Mouse (Mus musculus): ENCODE measurements around the gene Pdia3. TPM values are rescaled to one million over a fixed set of nuclear protein-coding genes. Genes with fewer than 3 reads are reported as not detected.

The Pdia3 gene
- polyA plus RNA-seq, 1 experiment from 2014 or later = 453 TPM

GRCm38 (mm10) chr2:121445117-121445516, 31.5 kb downstream of the Pdia3 start:
- ATAC-seq (ENCODE audit: low read depth) = no peak
- Histone ChIP-seq H3K4me2 (no peak overlapping the region), H3K4me1 (replicated peaks) (peaks cover 28% of the 10 kb centered on the region), H3K9ac (no peak overlapping the region), H3K9me3 (no peaks in the 10 kb centered on the region), H3K27ac (replicated peaks) (no peak overlapping the region), H3K27me3 (peaks cover 35% of the 10 kb centered on the region), H3K36me3 (0 out of 2 replicates have a peak, but pooled peaks cover 2% of the 10 kb centered on the region), H3K4me3 (no peak overlapping the region)
- WGBS = 88% methylated on average over 3 of the region's 3 CpGs

DNA sequence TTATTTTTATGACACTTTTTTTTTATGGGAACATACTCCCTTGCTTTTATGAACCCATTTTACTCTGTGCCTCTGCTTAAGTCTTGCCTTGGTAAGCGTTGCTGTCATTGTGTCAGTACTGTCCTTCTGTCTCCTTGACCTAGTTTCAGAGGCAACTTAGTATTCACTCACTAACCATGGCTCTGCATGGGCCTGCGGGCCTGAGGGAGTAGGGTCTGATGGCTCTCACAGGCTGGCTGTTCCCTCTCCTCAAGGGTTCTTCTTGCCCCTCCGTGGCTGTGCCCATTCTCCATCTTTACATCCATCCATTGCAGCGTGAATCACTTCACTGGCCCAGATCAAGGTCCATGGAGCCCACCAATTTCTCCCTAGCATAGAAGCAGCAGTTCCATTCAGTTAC, 32.9 kb downstream of the Pdia3 start:
- peaks cover 4% of the 10 kb centered on the region for H3K36me3 ChIP-seq
- H3K4me3 ChIP-seq = no peak overlapping the region
- H3K27me3 ChIP-seq = peaks cover 23% of the 10 kb centered on the region
- no peak overlapping the region for H3K4me2 ChIP-seq
- H3K9me3 ChIP-seq = no peaks in the 10 kb centered on the region
- no peak for ATAC-seq (ENCODE audit: low read depth)
- H3K27ac ChIP-seq (replicated peaks) = no peak overlapping the region
- WGBS = 86% methylated on average over 4 of the region's 4 CpGs
- peaks cover 41% of the 10 kb centered on the region for H3K4me1 ChIP-seq (replicated peaks)
- H3K9ac ChIP-seq = no peak overlapping the region

DNA sequence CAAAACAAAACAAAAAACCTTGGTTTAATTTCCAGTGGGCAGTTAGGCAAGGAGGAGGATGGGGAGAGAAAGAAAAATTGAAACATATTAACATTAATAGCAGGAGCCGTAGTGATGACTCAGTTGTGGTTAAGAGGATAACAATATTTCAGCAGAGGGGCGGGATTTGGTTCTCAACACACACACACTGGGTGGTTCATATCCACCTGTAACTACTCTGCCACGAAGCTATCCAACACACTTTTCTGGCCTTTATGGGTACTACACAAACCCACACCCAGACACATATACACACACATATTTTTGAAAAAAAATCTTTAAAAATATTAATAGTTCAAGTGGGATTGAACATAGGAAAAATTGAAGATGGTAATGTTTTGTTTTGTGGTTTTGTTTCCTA, 33.4 kb downstream of the Pdia3 start:
- H3K4me2 ChIP-seq = no peak overlapping the region
- no peak overlapping the region for H3K4me3 ChIP-seq
- peaks cover 6% of the 10 kb centered on the region for H3K36me3 ChIP-seq
- 88% methylated on average over 3 of the region's 3 CpGs for WGBS
- H3K4me1 ChIP-seq (replicated peaks) = peaks cover 38% of the 10 kb centered on the region
- H3K27me3 ChIP-seq = peaks cover 18% of the 10 kb centered on the region
- H3K27ac ChIP-seq (replicated peaks) = no peak overlapping the region
- no peaks in the 10 kb centered on the region for H3K9me3 ChIP-seq
- no peak overlapping the region for H3K9ac ChIP-seq
- no peak for ATAC-seq (ENCODE audit: low read depth)

DNA sequence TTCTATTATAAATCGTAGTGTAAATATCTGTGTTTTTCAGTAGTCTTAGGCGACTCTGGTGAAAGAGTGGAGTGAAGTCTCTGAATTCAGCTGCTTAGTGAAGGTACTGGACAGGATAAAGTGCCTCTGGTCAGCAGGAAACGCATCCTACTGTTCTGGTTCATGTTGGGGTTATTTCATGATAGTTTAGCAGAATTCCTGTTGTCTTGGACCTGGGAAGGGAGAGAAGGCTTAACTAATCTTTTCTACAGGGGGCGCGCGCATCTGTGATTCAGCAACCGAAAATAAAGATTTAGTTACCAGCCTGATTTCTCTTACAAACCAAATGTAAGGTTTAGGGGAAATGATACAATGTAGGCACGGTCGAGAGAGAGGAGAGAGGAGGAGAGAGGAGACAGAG, 34.6 kb downstream of the Pdia3 start:
- Histone ChIP-seq H3K9ac (peak overlapping the region; percentile 67), H3K4me2 (peak overlapping the region; percentile 76), H3K4me1 (replicated peaks) (peaks cover 30% of the 10 kb centered on the region), H3K27me3 (peaks cover 6% of the 10 kb centered on the region), H3K27ac (replicated peaks) (peak overlapping the region; percentile 98), H3K9me3 (no peaks in the 10 kb centered on the region), H3K36me3 (peaks cover 15% of the 10 kb centered on the region), H3K4me3 (peak overlapping the region; percentile 97)
- ATAC-seq (ENCODE audit: low read depth) = no peak
- WGBS = 19% methylated on average over 9 of the region's 9 CpGs

GRCm38 (mm10) chr2:121448739-121449535, 35.4 kb downstream of the Pdia3 start, which contains the start of gene Serf2:
Gene Serf2, plus strand, starts transcription at chr2:121449195.
- H3K9ac ChIP-seq = peak within 1 kb of the TSS; percentile 94
- H3K4me2 ChIP-seq = peak within 1 kb of the TSS; percentile 76
- peaks cover 23% of the 10 kb centered on the region for H3K36me3 ChIP-seq
- peak; percentile 98 for ATAC-seq (ENCODE audit: low read depth)
- WGBS = under 1% methylated on average over 73 of the region's 74 CpGs
- H3K27me3 ChIP-seq = peaks cover 4% of the 10 kb centered on the region; the same call in 1 of the 2 replicates
- no peaks in the 10 kb centered on the region for H3K9me3 ChIP-seq
- peak within 1 kb of the TSS; percentile 98 for H3K27ac ChIP-seq (replicated peaks)
- H3K4me1 ChIP-seq (replicated peaks) = peaks cover 29% of the 10 kb centered on the region
- peak within 1 kb of the TSS; percentile 97 for H3K4me3 ChIP-seq

GRCm38 (mm10) chr2:121449545-121450011, 36.0 kb downstream of the Pdia3 start:
- peak overlapping the region; percentile 97 for H3K4me3 ChIP-seq
- H3K9ac ChIP-seq = peak overlapping the region; percentile 94
- peaks cover 24% of the 10 kb centered on the region for H3K36me3 ChIP-seq
- ATAC-seq (ENCODE audit: low read depth) = peak; percentile 68
- no peaks in the 10 kb centered on the region for H3K27me3 ChIP-seq
- H3K9me3 ChIP-seq = no peaks in the 10 kb centered on the region
- peaks cover 29% of the 10 kb centered on the region for H3K4me1 ChIP-seq (replicated peaks)
- WGBS = under 1% methylated on average over 54 of the region's 54 CpGs
- peak overlapping the region; percentile 98 for H3K27ac ChIP-seq (replicated peaks)
- H3K4me2 ChIP-seq = peak overlapping the region; percentile 76

GRCm38 (mm10) chr2:121450093-121450492, 36.5 kb downstream of the Pdia3 start:
- Histone ChIP-seq H3K4me2 (peak overlapping the region; percentile 76), H3K27ac (replicated peaks) (peak overlapping the region; percentile 98), H3K4me1 (replicated peaks) (peaks cover 29% of the 10 kb centered on the region), H3K4me3 (peak overlapping the region; percentile 97), H3K36me3 (peaks cover 24% of the 10 kb centered on the region), H3K27me3 (no peaks in the 10 kb centered on the region), H3K9me3 (no peaks in the 10 kb centered on the region), H3K9ac (peak overlapping the region; percentile 94)
- WGBS = under 1% methylated on average over 7 of the region's 7 CpGs
- ATAC-seq (ENCODE audit: low read depth) = peak; percentile 3; the same call in 1 of the 2 replicates

DNA sequence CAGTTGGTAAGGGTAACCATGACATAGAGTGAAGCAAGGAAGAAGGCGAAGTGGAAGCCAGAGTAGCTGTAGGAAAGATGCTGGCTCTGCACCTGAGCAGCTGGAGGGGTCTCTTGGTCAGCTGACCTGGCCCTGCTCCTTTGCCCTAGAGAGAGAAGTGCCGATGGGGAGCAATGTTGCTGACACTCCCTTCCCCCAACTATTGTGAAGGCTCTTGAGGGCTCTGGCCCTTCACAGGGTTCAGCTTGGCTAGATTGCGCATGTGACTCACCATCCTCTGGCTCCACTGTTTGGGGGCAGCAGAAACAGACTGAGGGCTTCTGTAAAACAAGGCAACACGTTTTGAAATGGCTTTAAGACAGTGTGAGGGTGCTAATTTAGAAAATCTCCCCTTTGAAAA, 38.8 kb downstream of the Pdia3 start:
- WGBS = 79% methylated on average over 4 of the region's 4 CpGs
- ATAC-seq (ENCODE audit: low read depth) = no peak
- H3K9me3 ChIP-seq = no peaks in the 10 kb centered on the region
- peaks cover 24% of the 10 kb centered on the region for H3K36me3 ChIP-seq
- H3K27me3 ChIP-seq = no peaks in the 10 kb centered on the region
- H3K4me3 ChIP-seq = no peak overlapping the region
- peaks cover 35% of the 10 kb centered on the region for H3K4me1 ChIP-seq (replicated peaks)
- H3K4me2 ChIP-seq = no peak overlapping the region
- no peak overlapping the region for H3K9ac ChIP-seq
- H3K27ac ChIP-seq (replicated peaks) = no peak overlapping the region

DNA sequence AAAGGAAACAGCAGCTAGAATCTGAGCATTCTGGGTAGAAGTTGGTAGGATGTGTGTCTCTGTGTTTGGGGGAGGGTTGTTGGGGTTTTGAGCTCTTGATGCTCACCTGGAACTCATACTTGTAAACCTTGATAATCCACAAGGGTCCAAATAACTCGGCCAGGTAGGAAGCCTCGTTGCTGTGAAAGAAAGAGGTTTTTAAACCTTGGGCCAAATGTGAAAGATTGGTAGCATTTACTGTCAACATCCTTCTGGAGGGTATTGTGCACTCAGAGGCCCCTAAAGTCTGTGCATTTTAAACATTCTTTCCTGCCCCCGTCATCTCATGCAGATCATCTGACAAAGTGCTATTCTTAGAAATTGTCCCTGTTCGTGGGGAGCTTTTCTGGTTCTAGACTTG, 39.4 kb downstream of the Pdia3 start, which contains the start of gene Hypk:
Gene Hypk, plus strand, starts transcription at position 301 of the 400 bp plus-strand sequence.
- H3K36me3 ChIP-seq = peaks cover 24% of the 10 kb centered on the region

DNA sequence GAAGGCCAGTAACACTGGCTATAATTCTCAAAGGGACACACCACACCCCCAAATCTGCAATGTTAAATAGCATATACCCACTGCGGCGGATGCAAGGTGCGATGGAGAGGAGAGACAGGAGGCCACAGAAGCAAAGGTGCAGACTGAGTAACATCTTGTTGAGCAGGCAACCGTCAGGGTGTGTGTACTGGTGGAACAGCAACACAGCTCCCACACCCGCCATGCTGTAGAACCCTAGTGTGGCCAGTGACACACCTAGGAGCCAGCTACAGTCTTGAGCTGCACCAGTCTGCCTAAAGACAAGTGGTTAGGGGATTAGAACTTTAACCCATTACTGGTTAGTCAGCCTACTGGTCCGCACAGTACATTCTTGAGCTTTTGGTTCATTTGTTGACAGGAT, 40.3 kb downstream of the Pdia3 start:
- Histone ChIP-seq H3K9me3 (no peaks in the 10 kb centered on the region), H3K27ac (replicated peaks) (no peak overlapping the region), H3K4me1 (replicated peaks) (peaks cover 37% of the 10 kb centered on the region), H3K4me2 (no peak overlapping the region), H3K9ac (no peak overlapping the region), H3K27me3 (no peaks in the 10 kb centered on the region), H3K4me3 (no peak overlapping the region), H3K36me3 (peaks cover 31% of the 10 kb centered on the region)
- no peak for ATAC-seq (ENCODE audit: low read depth)
- 92% methylated on average over 6 of the region's 6 CpGs for WGBS

More for the DNA sequence above, 39.4 kb downstream of the Pdia3 start, which contains the start of gene Hypk:
- Histone ChIP-seq H3K4me2 (no peak within 1 kb of the TSS), H3K4me1 (replicated peaks) (peaks cover 38% of the 10 kb centered on the region), H3K27me3 (no peaks in the 10 kb centered on the region), H3K9ac (no peak within 1 kb of the TSS), H3K27ac (replicated peaks) (no peak within 1 kb of the TSS), H3K4me3 (no peak within 1 kb of the TSS), H3K9me3 (no peaks in the 10 kb centered on the region)
- WGBS = 91% methylated on average over 4 of the region's 4 CpGs
- no peak for ATAC-seq (ENCODE audit: low read depth)

- Histone ChIP-seq H3K9ac (no peak overlapping the region), H3K4me1 (replicated peaks) (peaks cover 31% of the 10 kb centered on the region), H3K4me2 (no peak overlapping the region), H3K36me3 (peaks cover 47% of the 10 kb centered on the region), H3K27me3 (no peaks in the 10 kb centered on the region), H3K4me3 (no peak overlapping the region), H3K9me3 (no peaks in the 10 kb centered on the region), H3K27ac (replicated peaks) (no peak overlapping the region)
- WGBS = 86% methylated on average over 5 of the region's 5 CpGs
- no peak for ATAC-seq (ENCODE audit: low read depth)
These were observed 42.0 kb downstream of the Pdia3 start for GRCm38 (mm10) chr2:121455534-121455933.

Measured in neural tube, embryonic 13.5 days (tissue).